Mouse (Mus musculus): ENCODE measurements around the gene Cdh12.

DNA sequence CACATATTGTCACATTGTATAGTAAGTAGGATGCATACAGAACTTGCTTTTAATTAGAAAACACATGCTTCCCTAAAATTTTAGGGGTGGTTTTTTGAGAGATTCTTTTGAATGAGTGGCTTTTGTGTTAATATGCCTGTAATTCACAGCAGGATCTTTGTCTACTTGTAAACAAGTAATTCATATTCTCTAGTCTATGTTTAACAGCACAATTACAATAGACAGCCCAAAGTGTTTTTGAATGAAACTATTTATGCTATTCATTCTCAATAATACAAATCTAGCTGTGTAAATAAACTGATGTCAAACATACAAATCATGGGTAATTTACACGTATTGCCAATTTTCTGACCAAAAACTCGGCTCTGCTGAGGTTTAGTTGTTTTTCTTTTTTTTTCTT is 895.3 kb downstream of the Cdh12 start:
- TF ChIP-seq CTCF (IDR thresholded peaks at IDR 0.05) (no peak), POLR2A (IDR thresholded peaks at IDR 0.05; ENCODE audit: insufficient read depth, low read depth, low read length) (no peak), EP300 (IDR thresholded peaks at IDR 0.05; ENCODE audit: insufficient read depth, low read depth, low read length) (no peak)
